Mouse (Mus musculus) B cell, adult (primary cell): Measurements from ENCODE around the gene Txndc11. TPM values are rescaled to one million over a fixed set of nuclear protein-coding genes. Genes with fewer than 3 reads are reported as not detected.

Experiments used
- total RNA-seq: library from RNA; stranded (reverse); gene quantifications from 4 replicates; pipeline ENCODE4 v1.2.4, GENCODE M21; 2023; ENCODE audit not compliant: inconsistent age

Txndc11 gene
- total RNA-seq = 69.3 to 72.6 TPM (median 70.9 TPM) in 4 replicates

GRCm38 (mm10) chr16:11134348-11135344 is at the start of gene Txndc11:
Gene Txndc11, minus strand, starts transcription at chr16:11134650.

GRCm38 (mm10) chr16:11176208-11176883 is 41.9 kb upstream of the Txndc11 start, which contains the start of gene Zc3h7a:
Gene Zc3h7a, minus strand, starts transcription at chr16:11176393.

GRCm38 (mm10) chr16:11066029-11066832 is 68.2 kb downstream of the Txndc11 start, which contains the start of gene Litaf:
Gene Litaf, minus strand, starts transcription at chr16:11066157.

DNA sequence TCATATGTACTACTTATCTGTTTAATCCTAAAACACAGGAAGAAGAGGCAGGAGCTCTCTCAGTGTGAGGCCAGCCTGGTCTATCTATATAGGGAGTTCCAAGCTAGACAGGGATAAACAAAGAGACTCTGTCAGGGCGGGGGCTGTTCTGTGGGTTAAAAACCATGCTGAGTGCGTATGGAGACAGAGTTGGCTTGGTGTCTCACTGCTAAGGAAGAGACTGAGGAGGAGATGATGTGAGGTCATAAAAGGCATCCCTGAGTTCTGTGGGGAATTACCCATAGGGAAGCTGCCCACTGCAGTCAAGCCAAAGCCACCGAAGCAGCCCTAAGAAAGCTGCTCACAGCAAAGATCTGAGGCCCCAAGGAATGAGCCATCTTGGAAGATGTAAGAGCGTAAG is 73.8 kb downstream of the Txndc11 start, which contains the start of gene Snn:
Gene Snn, plus strand, starts transcription at position 301 of the 400 bp plus-strand sequence.

Other genes with a start within 250 kb of the Txndc11 start
- 203 to 235 TPM (median 229 TPM) in 4 replicates for gene Snn, start 73.7 kb downstream of the Txndc11 start, total RNA-seq
- gene Litaf, start 68.5 kb downstream of the Txndc11 start, total RNA-seq = 22.2 to 30.2 TPM (median 27.4 TPM) in 4 replicates
- gene Zc3h7a, start 41.7 kb upstream of the Txndc11 start, total RNA-seq = 316 to 335 TPM (median 324 TPM) in 4 replicates
- 81.8 to 93.4 TPM (median 88.2 TPM) in 4 replicates for gene Rsl1d1, start 68.7 kb upstream of the Txndc11 start, total RNA-seq
- 73.1 to 74.7 TPM (median 73.6 TPM) in 4 replicates for gene Gspt1, start 119.7 kb upstream of the Txndc11 start, total RNA-seq
- 0.66 to 0.67 TPM in 2 of 4 replicates, not detected in the others for gene Tnfrsf17, start 179.2 kb upstream of the Txndc11 start, total RNA-seq
- gene Snx29, start 188.3 kb upstream of the Txndc11 start, total RNA-seq = 130 to 147 TPM (median 142 TPM) in 4 replicates